Comparison of ENCODE assay signal across 23 mouse cellular contexts in the genomic region with DNA sequence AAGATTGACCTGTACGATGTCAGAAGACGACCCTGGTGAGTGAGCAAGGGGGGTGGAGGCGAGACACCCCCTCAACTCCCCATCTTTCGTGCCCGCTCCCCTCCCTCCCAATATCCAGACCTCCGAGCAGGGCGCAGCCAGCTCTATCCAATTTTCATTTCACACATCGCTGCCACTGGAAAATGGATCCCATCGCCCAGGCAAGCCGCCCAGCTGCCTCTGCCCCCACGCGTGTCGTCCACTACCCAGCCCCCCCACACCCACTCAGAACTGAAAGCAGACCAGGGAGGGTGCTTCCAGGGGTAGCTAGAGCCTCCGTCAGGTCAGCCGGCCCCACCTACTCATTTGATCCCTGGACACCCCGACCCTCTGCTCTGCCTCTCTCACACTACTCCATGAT. TPM values are rescaled to one million over a fixed set of nuclear protein-coding genes. Genes with fewer than 3 reads are reported as not detected.
A peak's percentile ranks its signal among the peaks of the same experiment; 100 is the strongest.
DNase-seq lines count a peak whose midpoint lies in the region; ATAC-seq and TF ChIP-seq lines count a peak whose summit lies in the region.
"Had no signal": no experiment of that assay in that cellular context is flagged by ENCODE, and none has a peak within 500 bp of the region (broad histone marks: within the 10 kb centered on the region; RNA-seq: fewer than 3 reads in every experiment).

No protein-coding gene starts in this region.

- TF ChIP-seq CTCF in midbrain, postnatal 0 days (IDR thresholded peaks at IDR 0.05): no peak

- no peaks in the 10 kb centered on the region for H3K36me3 ChIP-seq in midbrain, embryonic 10.5 days
- peaks cover 12% of the 10 kb centered on the region; the same call in 1 of the 2 replicates for H3K36me3 ChIP-seq in midbrain, postnatal 0 days (ENCODE audit: insufficient read depth, low read length)
- no peaks in the 10 kb centered on the region for H3K36me3 ChIP-seq in midbrain, embryonic 12.5 days
- no peaks in the 10 kb centered on the region; the same call in 1 of the 2 replicates for H3K36me3 ChIP-seq in neural tube, embryonic 15.5 days
- H3K36me3 ChIP-seq: embryonic facial prominence, embryonic 12.5 days; heart, embryonic 15.5 days; limb, embryonic 10.5 days had no signal

- H3K9ac ChIP-seq in midbrain, postnatal 0 days (replicated peaks; ENCODE audit: low read length, poor library complexity, severe bottlenecking): no peak overlapping the region
- H3K9ac ChIP-seq in midbrain, embryonic 12.5 days (replicated peaks): no peak overlapping the region
- no peak overlapping the region for H3K9ac ChIP-seq in neural tube, embryonic 15.5 days (replicated peaks)
- H3K9ac ChIP-seq: embryonic facial prominence, embryonic 12.5 days; heart, embryonic 15.5 days; liver, postnatal 0 days had no signal

- 0 out of 2 replicates have a peak, but pooled peaks cover 9% of the 10 kb centered on the region for H3K27me3 ChIP-seq in midbrain, embryonic 10.5 days (ENCODE audit: low read depth, poor library complexity, severe bottlenecking)
- H3K27me3 ChIP-seq in midbrain, postnatal 0 days (ENCODE audit: insufficient read depth, low read length): no peaks in the 10 kb centered on the region
- no peaks in the 10 kb centered on the region for H3K27me3 ChIP-seq in midbrain, embryonic 12.5 days
- no peaks in the 10 kb centered on the region for H3K27me3 ChIP-seq in neural tube, embryonic 15.5 days (replicated peaks)
- H3K27me3 ChIP-seq: embryonic facial prominence, embryonic 12.5 days had no signal

- H3K4me3 ChIP-seq in midbrain, embryonic 10.5 days: no peak overlapping the region
- no peak overlapping the region for H3K4me3 ChIP-seq in midbrain, postnatal 0 days (ENCODE audit: low read depth, low read length)
- no peak overlapping the region for H3K4me3 ChIP-seq in midbrain, embryonic 12.5 days
- H3K4me3 ChIP-seq in neural tube, embryonic 15.5 days (replicated peaks): no peak overlapping the region
- H3K4me3 ChIP-seq: embryonic facial prominence, embryonic 12.5 days; erythroblast, embryonic 14.5 days; heart, embryonic 15.5 days; layer of hippocampus, adult 2 months; limb, embryonic 10.5 days had no signal

- peak overlapping the region; percentile 58; the same call in 1 of the 2 replicates for H3K27ac ChIP-seq in midbrain, embryonic 10.5 days (replicated peaks)
- no peak overlapping the region for H3K27ac ChIP-seq in midbrain, postnatal 0 days (ENCODE audit: low read depth, low read length)
- H3K27ac ChIP-seq in midbrain, embryonic 12.5 days (replicated peaks): peak overlapping the region; percentile 76
- peak overlapping the region; percentile 61 for H3K27ac ChIP-seq in neural tube, embryonic 15.5 days (replicated peaks)
- H3K27ac ChIP-seq: heart, embryonic 15.5 days; layer of hippocampus, adult 2 months; limb, embryonic 10.5 days had no signal

- peak; percentile 59 to 66 for DNase-seq in cerebellum, postnatal 10 days
- no peak for DNase-seq in cerebellum, postnatal 4 days (ENCODE audit: low spot score in 2 of 2)
- DNase-seq in midbrain, embryonic 10.5 days (ENCODE audit: low spot score): no peak
- no peak for DNase-seq in midbrain, postnatal 0 days (ENCODE audit: low spot score)
- no peak for DNase-seq in thymus, postnatal 10 days (ENCODE audit: low spot score in 2 of 2)
- no peak for DNase-seq in ovary, postnatal 36 days (ENCODE audit: low spot score)
- DNase-seq: adrenal gland, adult 8-10 months; cerebellum, adult 8-10 months; gastrocnemius, postnatal 14 days; heart, postnatal 4 days; liver, postnatal 0 days; lung, postnatal 14 days; right cerebral cortex, adult 18-20 months; thymus, postnatal 36 days had no signal

- peaks cover 41% of the 10 kb centered on the region for H3K4me1 ChIP-seq in midbrain, embryonic 10.5 days
- H3K4me1 ChIP-seq in midbrain, postnatal 0 days (ENCODE audit: insufficient read depth, low read length): 0 out of 2 replicates have a peak, but pooled peaks cover 3% of the 10 kb centered on the region
- peaks cover 42% of the 10 kb centered on the region for H3K4me1 ChIP-seq in midbrain, embryonic 12.5 days
- H3K4me1 ChIP-seq in neural tube, embryonic 15.5 days: peaks cover 60% of the 10 kb centered on the region

- no peak overlapping the region for H3K4me2 ChIP-seq in midbrain, postnatal 0 days (ENCODE audit: low read depth, low read length, poor library complexity, severe bottlenecking)
- no peak overlapping the region for H3K4me2 ChIP-seq in midbrain, embryonic 12.5 days (replicated peaks)
- H3K4me2 ChIP-seq in neural tube, embryonic 15.5 days: no peak overlapping the region
- H3K4me2 ChIP-seq: embryonic facial prominence, embryonic 12.5 days; heart, embryonic 15.5 days had no signal

- no peak for ATAC-seq in midbrain, postnatal 0 days (ENCODE audit: low FRiP score)
- ATAC-seq in midbrain, embryonic 12.5 days (ENCODE audit: low FRiP score, low read depth): no peak
- ATAC-seq in neural tube, embryonic 15.5 days (ENCODE audit: low FRiP score): no peak
- ATAC-seq: intestine, embryonic 16.5 days; liver, postnatal 0 days had no signal

- WGBS in midbrain, embryonic 10.5 days: 66% methylated on average over 16 of the region's 16 CpGs
- 51% methylated on average over 16 of the region's 16 CpGs for WGBS in midbrain, postnatal 0 days
- WGBS in midbrain, embryonic 12.5 days: 55% methylated on average over 16 of the region's 16 CpGs
- WGBS in neural tube, embryonic 15.5 days: 48% methylated on average over 16 of the region's 16 CpGs

- no peaks in the 10 kb centered on the region for H3K9me3 ChIP-seq in midbrain, embryonic 10.5 days (replicated peaks)
- no peaks in the 10 kb centered on the region for H3K9me3 ChIP-seq in midbrain, postnatal 0 days (ENCODE audit: low read length)
- H3K9me3 ChIP-seq in midbrain, embryonic 12.5 days: no peaks in the 10 kb centered on the region
- no peaks in the 10 kb centered on the region for H3K9me3 ChIP-seq in neural tube, embryonic 15.5 days (replicated peaks)
- H3K9me3 ChIP-seq: embryonic facial prominence, embryonic 12.5 days; heart, embryonic 15.5 days; limb, embryonic 10.5 days had no signal

RNA-seq across cellular contexts. Expression of a gene that starts 21.4 kb away (rescaled TPM):
- 38.6 and 39.5 TPM in 2 replicates for polyA plus RNA-seq in midbrain, embryonic 10.5 days (2016; fragmentation: Nextera tagmentation; extraction: Ambion mirVana)
- total RNA-seq in midbrain, postnatal 0 days (2014; rRNA removed): 57.8 and 70.4 TPM in 2 replicates
- 51.9 and 53.6 TPM in 2 replicates for polyA plus RNA-seq in midbrain, postnatal 0 days (2015; fragmentation: Nextera tagmentation; extraction: Ambion mirVana)
- polyA plus RNA-seq in midbrain, embryonic 12.5 days (2016; fragmentation: Nextera tagmentation; extraction: Ambion mirVana): 43.6 TPM in 2 replicates
- polyA plus RNA-seq in neural tube, embryonic 15.5 days (2015; fragmentation: Nextera tagmentation; extraction: Ambion mirVana): 45.7 and 46.1 TPM in 2 replicates

RNA-seq across cellular contexts. Expression of a gene that starts 29.7 kb away (rescaled TPM):
- polyA plus RNA-seq in midbrain, embryonic 10.5 days (2016; fragmentation: Nextera tagmentation; extraction: Ambion mirVana): 20.5 and 22.6 TPM in 2 replicates
- total RNA-seq in midbrain, postnatal 0 days (2014; rRNA removed): 39.0 and 50.8 TPM in 2 replicates
- polyA plus RNA-seq in midbrain, postnatal 0 days (2015; fragmentation: Nextera tagmentation; extraction: Ambion mirVana): 50.0 and 58.1 TPM in 2 replicates
- polyA plus RNA-seq in midbrain, embryonic 12.5 days (2016; fragmentation: Nextera tagmentation; extraction: Ambion mirVana): 19.3 and 19.4 TPM in 2 replicates
- 46.9 and 53.9 TPM in 2 replicates for polyA plus RNA-seq in neural tube, embryonic 15.5 days (2015; fragmentation: Nextera tagmentation; extraction: Ambion mirVana)

RNA-seq across cellular contexts. Expression of a gene that starts 29.7 kb away (rescaled TPM):
- 37.1 and 40.4 TPM in 2 replicates for polyA plus RNA-seq in midbrain, embryonic 10.5 days (2016; fragmentation: Nextera tagmentation; extraction: Ambion mirVana)
- total RNA-seq in midbrain, postnatal 0 days (2014; rRNA removed): 55.5 and 68.7 TPM in 2 replicates
- 60.0 and 66.5 TPM in 2 replicates for polyA plus RNA-seq in midbrain, postnatal 0 days (2015; fragmentation: Nextera tagmentation; extraction: Ambion mirVana)
- polyA plus RNA-seq in midbrain, embryonic 12.5 days (2016; fragmentation: Nextera tagmentation; extraction: Ambion mirVana): 48.1 and 48.4 TPM in 2 replicates
- 67.5 and 77.9 TPM in 2 replicates for polyA plus RNA-seq in neural tube, embryonic 15.5 days (2015; fragmentation: Nextera tagmentation; extraction: Ambion mirVana)

RNA-seq across cellular contexts. Expression of a gene that starts 34.8 kb away (rescaled TPM):
- polyA plus RNA-seq in midbrain, embryonic 10.5 days (2016; fragmentation: Nextera tagmentation; extraction: Ambion mirVana): 0.75 and 1.1 TPM in 2 replicates
- total RNA-seq in midbrain, postnatal 0 days (2014; rRNA removed): 3.3 and 4.2 TPM in 2 replicates
- 4.9 and 5.0 TPM in 2 replicates for polyA plus RNA-seq in midbrain, postnatal 0 days (2015; fragmentation: Nextera tagmentation; extraction: Ambion mirVana)
- polyA plus RNA-seq in midbrain, embryonic 12.5 days (2016; fragmentation: Nextera tagmentation; extraction: Ambion mirVana): 1.1 and 2.6 TPM in 2 replicates
- polyA plus RNA-seq in neural tube, embryonic 15.5 days (2015; fragmentation: Nextera tagmentation; extraction: Ambion mirVana): 1.6 and 2.6 TPM in 2 replicates
- total RNA-seq: gastrocnemius, postnatal 14 days; megakaryocyte, adult 5-6 weeks had no signal
- polyA plus RNA-seq: erythroblast, embryonic 14.5 days had no signal

RNA-seq across cellular contexts. Expression of a gene that starts 39.0 kb away (rescaled TPM):
- polyA plus RNA-seq in midbrain, embryonic 10.5 days (2016; fragmentation: Nextera tagmentation; extraction: Ambion mirVana): 54.2 and 54.8 TPM in 2 replicates
- total RNA-seq in midbrain, postnatal 0 days (2014; rRNA removed): 21.1 and 25.7 TPM in 2 replicates
- 33.4 and 36.6 TPM in 2 replicates for polyA plus RNA-seq in midbrain, postnatal 0 days (2015; fragmentation: Nextera tagmentation; extraction: Ambion mirVana)
- polyA plus RNA-seq in midbrain, embryonic 12.5 days (2016; fragmentation: Nextera tagmentation; extraction: Ambion mirVana): 43.6 and 48.9 TPM in 2 replicates
- polyA plus RNA-seq in neural tube, embryonic 15.5 days (2015; fragmentation: Nextera tagmentation; extraction: Ambion mirVana): 41.2 and 46.1 TPM in 2 replicates

Comparison
In these comparisons a context has a peak if more than half of its experiments do, and no peak if none do; other contexts are left out.
1. DNase-seq: peak in cerebellum, postnatal 10 days (2 of 2); none in cerebellum, postnatal 4 days (0 of 2), midbrain, embryonic 10.5 days (single experiment), midbrain, postnatal 0 days (single experiment), thymus, postnatal 10 days (0 of 2) and ovary, postnatal 36 days (single experiment).